Mouse (Mus musculus): Measurements from ENCODE around the gene Il2ra. TPM values are rescaled to one million over a fixed set of nuclear protein-coding genes. Genes with fewer than 3 reads are reported as not detected.
"Not testable (repeated sequence)": the region's sequence is repeated elsewhere in the genome, so short reads cannot be mapped to it uniquely, and the experiment has no call there.

Gene Il2ra
- total RNA-seq, 2 experiments from 2014 or later = 0.41 to 0.69 TPM

GRCm38 (mm10) chr2:11694104-11694503, 51.5 kb downstream of the Il2ra start:
- intact Hi-C loops (cut with DNase I) = no loop called here
- no peak for DNase-seq

GRCm38 (mm10) chr2:11695867-11696266, 53.3 kb downstream of the Il2ra start:
- intact Hi-C loops (cut with DNase I) = no loop called here
- no peak for DNase-seq

GRCm38 (mm10) chr2:11698994-11699393, 56.4 kb downstream of the Il2ra start:
- DNase-seq = no peak
- intact Hi-C loops (cut with DNase I) = no loop called here

- intact Hi-C loops (cut with DNase I) = no loop called here
- DNase-seq = no peak
Measured at GRCm38 (mm10) chr2:11699905-11700304, 57.3 kb downstream of the Il2ra start.

GRCm38 (mm10) chr2:11705201-11706025, 62.8 kb downstream of the Il2ra start, which contains the start of gene Il15ra:
Gene Il15ra, plus strand, starts transcription at chr2:11705290.
- peak; percentile 87 to 91 for DNase-seq
- intact Hi-C loops (cut with DNase I) = loop anchor here (5.0 kb wide), 1 partner anchor 72 kb away; the partner anchor contains the start of genes Ankrd16 and Fbh1

- intact Hi-C loops (cut with DNase I) = loop anchor here (5.0 kb wide), 1 partner anchor 71 kb away; the partner anchor contains the start of genes Ankrd16 and Fbh1
- DNase-seq = no peak
Measured at GRCm38 (mm10) chr2:11706030-11706745, 63.6 kb downstream of the Il2ra start.

- intact Hi-C loops (cut with DNase I) = loop anchor here (5.0 kb wide), 1 partner anchor 71 kb away; the partner anchor contains the start of genes Ankrd16 and Fbh1
- no peak for DNase-seq
Measured at GRCm38 (mm10) chr2:11706746-11707065, 64.1 kb downstream of the Il2ra start.

- no peak for DNase-seq
- intact Hi-C loops (cut with DNase I) = loop anchor here (5.0 kb wide), 1 partner anchor 69 kb away; the partner anchor contains the start of genes Ankrd16 and Fbh1
Measured at GRCm38 (mm10) chr2:11708538-11708937, 65.9 kb downstream of the Il2ra start.

GRCm38 (mm10) chr2:11710101-11710500, 67.5 kb downstream of the Il2ra start:
- intact Hi-C loops (cut with DNase I) = loop anchor here (2.0 kb wide), 1 partner anchor 45 kb away; no protein-coding TSS in a partner anchor
- DNase-seq = not testable (repeated sequence)

GRCm38 (mm10) chr2:11712483-11712990, 69.9 kb downstream of the Il2ra start:
- intact Hi-C loops (cut with DNase I) = no loop called here
- DNase-seq = no peak

GRCm38 (mm10) chr2:11713021-11713420, 70.4 kb downstream of the Il2ra start:
- no peak for DNase-seq

GRCm38 (mm10) chr2:11714535-11714934, 71.9 kb downstream of the Il2ra start:
- DNase-seq = no peak
- intact Hi-C loops (cut with DNase I) = no loop called here

More at GRCm38 (mm10) chr2:11713021-11713420, 70.4 kb downstream of the Il2ra start:
- intact Hi-C loops (cut with DNase I) = no loop called here

GRCm38 (mm10) chr2:11718573-11718972, 76.0 kb downstream of the Il2ra start:
- intact Hi-C loops (cut with DNase I) = no loop called here
- no peak for DNase-seq

GRCm38 (mm10) chr2:11722564-11722963, 80.0 kb downstream of the Il2ra start:
- DNase-seq = no peak
- intact Hi-C loops (cut with DNase I) = no loop called here

GRCm38 (mm10) chr2:11727574-11727973, 85.0 kb downstream of the Il2ra start:
- no peak for DNase-seq
- intact Hi-C loops (cut with DNase I) = no loop called here

GRCm38 (mm10) chr2:11729091-11729490, 86.5 kb downstream of the Il2ra start:
- no peak for DNase-seq
- intact Hi-C loops (cut with DNase I) = no loop called here

GRCm38 (mm10) chr2:11732978-11733377, 90.4 kb downstream of the Il2ra start:
- DNase-seq = no peak

GRCm38 (mm10) chr2:11735853-11736252, 93.2 kb downstream of the Il2ra start:
- intact Hi-C loops (cut with DNase I) = no loop called here

More at GRCm38 (mm10) chr2:11732978-11733377, 90.4 kb downstream of the Il2ra start:
- intact Hi-C loops (cut with DNase I) = no loop called here

GRCm38 (mm10) chr2:11738794-11739193, 96.2 kb downstream of the Il2ra start:
- intact Hi-C loops (cut with DNase I) = no loop called here
- DNase-seq = no peak

More at GRCm38 (mm10) chr2:11735853-11736252, 93.2 kb downstream of the Il2ra start:
- DNase-seq = no peak

- intact Hi-C loops (cut with DNase I) = no loop called here
Measured at GRCm38 (mm10) chr2:11739516-11740051, 97.0 kb downstream of the Il2ra start.

More at GRCm38 (mm10) chr2:11739516-11740051, 97.0 kb downstream of the Il2ra start:
- no peak for DNase-seq
